Mouse (Mus musculus): ENCODE measurements around the gene Zar1.
"Not testable (repeated sequence)": the region's sequence is repeated elsewhere in the genome, so short reads cannot be mapped to it uniquely, and the experiment has no call there.

DNA sequence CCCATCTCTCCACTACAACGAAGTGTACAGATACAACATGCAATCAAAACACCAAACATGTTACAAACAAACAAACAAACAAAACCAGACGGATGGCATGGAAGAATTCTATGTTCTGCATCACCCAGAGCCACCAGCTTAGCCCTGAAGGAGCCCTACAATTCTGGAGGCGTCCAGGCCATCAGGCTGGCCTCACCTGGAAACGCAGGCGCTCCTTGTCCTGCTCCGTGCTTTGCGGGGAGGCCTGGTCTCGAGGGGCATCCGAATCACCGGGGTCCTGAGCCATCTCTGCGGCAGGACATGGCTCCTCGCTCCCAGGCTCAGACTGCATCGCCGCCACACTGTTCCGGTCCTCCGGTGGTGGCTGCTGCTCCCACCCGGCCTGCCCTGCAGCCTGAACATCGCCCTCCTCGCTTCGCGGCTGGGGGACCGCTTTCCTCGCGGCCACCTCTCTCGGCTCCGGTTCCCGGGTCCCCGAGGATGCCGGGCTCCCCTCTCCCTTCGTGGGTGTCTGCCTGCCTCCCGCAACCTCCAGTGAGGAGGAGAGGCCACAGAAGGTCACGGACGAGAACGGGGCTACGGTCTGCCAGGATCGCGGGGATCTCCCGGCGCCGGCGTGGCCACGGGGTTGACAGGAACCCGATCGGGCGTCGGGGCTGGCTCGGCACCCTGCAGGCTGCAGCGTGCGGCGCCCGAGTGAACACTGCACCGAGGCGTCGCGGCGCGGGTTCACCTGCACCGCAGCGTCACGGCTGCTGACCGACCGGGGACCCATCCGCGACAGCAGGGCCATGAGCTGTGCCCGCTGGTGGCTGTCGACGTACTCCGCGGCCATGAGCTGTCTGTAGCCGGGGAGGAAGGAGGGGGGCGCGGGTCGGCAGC lies 725 bp downstream of the Zar1 start:
- not testable (repeated sequence) for TF ChIP-seq ZNF384, CHD2 (IDR thresholded peaks at IDR 0.05; ENCODE audit: low read depth, low read length)

Measured in ES-E14 (cell line).